Mouse (Mus musculus): ENCODE results near the gene Thrb. TPM values are rescaled to one million over a fixed set of nuclear protein-coding genes. Genes with fewer than 3 reads are reported as not detected.

Thrb gene
- polyA plus RNA-seq, 1 experiment from 2014 or later, result 2.9 TPM

GRCm38 (mm10) chr14:17852236-17852635 is 192.2 kb downstream of the Thrb start:
- no peak overlapping the region for H3K4me3 ChIP-seq (replicated peaks)
- no peak overlapping the region for H3K4me2 ChIP-seq
- no peaks in the 10 kb centered on the region for H3K9me3 ChIP-seq (replicated peaks)
- no peak overlapping the region for H3K9ac ChIP-seq
- no peaks in the 10 kb centered on the region for H3K36me3 ChIP-seq
- H3K4me1 ChIP-seq, result peaks cover 9% of the 10 kb centered on the region; the same call in 1 of the 2 replicates
- WGBS, result 80% methylated on average over 2 of the region's 2 CpGs
- no peak for ATAC-seq (replicated peaks; ENCODE audit: low FRiP score)
- H3K27ac ChIP-seq, result no peak overlapping the region
- H3K27me3 ChIP-seq, result no peaks in the 10 kb centered on the region

DNA sequence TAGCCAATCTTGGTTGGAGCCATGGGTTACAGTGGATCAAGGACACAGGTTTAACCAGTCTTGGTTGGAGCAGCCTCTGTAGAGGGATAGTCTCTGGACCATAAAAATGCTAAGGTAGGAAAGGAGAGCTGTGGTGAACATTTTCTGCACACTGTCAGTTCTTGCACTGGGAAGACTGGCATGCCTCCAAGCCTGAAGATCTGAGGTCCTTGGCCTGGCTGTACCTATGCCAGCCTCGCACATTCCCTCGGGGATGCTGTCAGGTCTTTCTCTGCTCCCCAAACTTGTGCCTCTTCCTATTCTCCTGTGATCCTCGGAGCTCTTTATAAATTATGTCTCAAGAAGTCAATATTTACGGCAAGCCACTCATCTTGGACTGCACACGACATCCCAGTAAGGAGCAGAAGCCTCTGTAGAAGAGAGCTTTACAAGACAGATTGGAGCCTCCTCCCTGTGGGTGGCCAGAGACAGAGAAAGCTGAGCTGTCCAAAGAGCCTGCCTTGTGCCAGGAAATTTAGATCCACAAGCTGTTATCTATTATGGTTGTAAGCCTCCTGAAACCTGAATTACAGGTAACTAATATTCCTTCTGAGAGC is 199.8 kb downstream of the Thrb start:
- Histone ChIP-seq H3K4me2 (no peak overlapping the region), H3K9me3 (replicated peaks) (no peaks in the 10 kb centered on the region), H3K4me1 (no peaks in the 10 kb centered on the region), H3K4me3 (replicated peaks) (no peak overlapping the region), H3K9ac (no peak overlapping the region), H3K36me3 (no peaks in the 10 kb centered on the region), H3K27me3 (no peaks in the 10 kb centered on the region), H3K27ac (no peak overlapping the region)
- ATAC-seq (replicated peaks; ENCODE audit: low FRiP score), result no peak
- 67% methylated on average over 5 of the region's 5 CpGs for WGBS

GRCm38 (mm10) chr14:17862651-17863050 is 202.6 kb downstream of the Thrb start:
- no peak overlapping the region for H3K27ac ChIP-seq
- 77% methylated on average over 3 of the region's 3 CpGs for WGBS
- ATAC-seq (replicated peaks; ENCODE audit: low FRiP score), result no peak
- no peak overlapping the region for H3K4me3 ChIP-seq (replicated peaks)
- no peaks in the 10 kb centered on the region for H3K4me1 ChIP-seq
- no peaks in the 10 kb centered on the region for H3K27me3 ChIP-seq
- no peak overlapping the region for H3K9ac ChIP-seq
- no peaks in the 10 kb centered on the region for H3K9me3 ChIP-seq (replicated peaks)
- H3K4me2 ChIP-seq, result no peak overlapping the region
- no peaks in the 10 kb centered on the region for H3K36me3 ChIP-seq

- Histone ChIP-seq H3K36me3 (no peaks in the 10 kb centered on the region), H3K9me3 (replicated peaks) (no peaks in the 10 kb centered on the region), H3K27ac (no peak overlapping the region), H3K4me2 (no peak overlapping the region), H3K27me3 (no peaks in the 10 kb centered on the region), H3K9ac (no peak overlapping the region), H3K4me3 (replicated peaks) (no peak overlapping the region), H3K4me1 (no peaks in the 10 kb centered on the region)
- no peak for ATAC-seq (replicated peaks; ENCODE audit: low FRiP score)
- 74% methylated on average over 6 of the region's 6 CpGs for WGBS
Observed at GRCm38 (mm10) chr14:17863701-17864320, 203.8 kb downstream of the Thrb start.

GRCm38 (mm10) chr14:17868326-17868725 is 208.3 kb downstream of the Thrb start:
- 66% methylated on average over 6 of the region's 6 CpGs for WGBS
- H3K9me3 ChIP-seq (replicated peaks), result no peaks in the 10 kb centered on the region

GRCm38 (mm10) chr14:17875946-17876345 is 215.9 kb downstream of the Thrb start:
- Histone ChIP-seq H3K4me1 (no peaks in the 10 kb centered on the region), H3K9ac (no peak overlapping the region), H3K36me3 (no peaks in the 10 kb centered on the region), H3K9me3 (replicated peaks) (no peaks in the 10 kb centered on the region), H3K4me2 (no peak overlapping the region), H3K4me3 (replicated peaks) (no peak overlapping the region), H3K27me3 (no peaks in the 10 kb centered on the region), H3K27ac (no peak overlapping the region)
- 46% methylated on average over 2 of the region's 2 CpGs for WGBS
- no peak for ATAC-seq (replicated peaks; ENCODE audit: low FRiP score)

More at GRCm38 (mm10) chr14:17868326-17868725, 208.3 kb downstream of the Thrb start:
- no peaks in the 10 kb centered on the region for H3K27me3 ChIP-seq
- no peaks in the 10 kb centered on the region for H3K36me3 ChIP-seq
- H3K4me1 ChIP-seq, result no peaks in the 10 kb centered on the region
- no peak for ATAC-seq (replicated peaks; ENCODE audit: low FRiP score)
- no peak overlapping the region for H3K4me2 ChIP-seq
- no peak overlapping the region for H3K4me3 ChIP-seq (replicated peaks)
- no peak overlapping the region for H3K9ac ChIP-seq
- H3K27ac ChIP-seq, result no peak overlapping the region

DNA sequence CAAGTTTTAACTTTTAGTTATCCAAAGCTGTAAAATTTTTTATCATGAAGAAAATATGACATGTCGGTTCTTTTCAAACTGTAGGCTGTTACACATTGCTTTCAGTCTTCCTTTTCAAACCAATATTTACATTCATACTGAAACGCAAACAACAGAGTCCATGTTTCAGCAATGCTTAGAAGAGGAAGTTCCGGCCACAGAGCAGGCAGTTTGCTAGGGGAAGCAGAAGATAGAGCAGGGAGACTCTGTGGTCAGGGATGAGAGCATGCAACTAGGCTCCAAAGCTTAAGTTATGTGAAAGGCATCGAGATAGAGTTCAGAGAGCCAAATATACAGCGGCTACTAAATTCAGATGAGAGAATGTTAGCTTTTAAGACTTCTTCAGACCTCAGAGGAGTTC is 219.4 kb downstream of the Thrb start:
- Histone ChIP-seq H3K4me2 (no peak overlapping the region), H3K9ac (no peak overlapping the region), H3K27me3 (no peaks in the 10 kb centered on the region), H3K9me3 (replicated peaks) (no peaks in the 10 kb centered on the region), H3K27ac (no peak overlapping the region), H3K4me3 (replicated peaks) (no peak overlapping the region), H3K36me3 (no peaks in the 10 kb centered on the region), H3K4me1 (no peaks in the 10 kb centered on the region)
- WGBS, result 88% methylated on average over 5 of the region's 5 CpGs
- ATAC-seq (replicated peaks; ENCODE audit: low FRiP score), result no peak

DNA sequence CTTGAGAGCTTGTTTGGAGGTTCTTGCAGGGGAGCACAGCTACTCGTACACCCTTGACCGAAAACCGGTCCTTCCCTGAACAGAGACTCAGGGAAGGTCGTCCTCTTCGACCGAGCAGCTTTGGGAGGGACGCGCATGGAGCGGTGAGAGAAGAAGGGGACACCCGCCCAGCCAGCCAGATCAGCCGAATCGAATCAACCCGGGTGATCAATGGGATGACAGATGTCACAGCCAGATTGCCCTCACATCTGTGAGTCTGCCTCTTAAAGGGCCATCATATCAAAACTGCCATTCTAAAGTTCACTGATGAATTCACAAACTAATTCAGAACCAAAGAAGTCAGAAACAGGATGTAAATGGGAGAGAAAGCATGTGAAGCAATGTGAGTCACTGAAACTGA is 224.8 kb downstream of the Thrb start:
- H3K27me3 ChIP-seq, result no peaks in the 10 kb centered on the region
- H3K27ac ChIP-seq, result no peak overlapping the region
- no peaks in the 10 kb centered on the region for H3K9me3 ChIP-seq (replicated peaks)
- H3K4me1 ChIP-seq, result no peaks in the 10 kb centered on the region
- no peak overlapping the region for H3K4me3 ChIP-seq (replicated peaks)
- no peak overlapping the region for H3K9ac ChIP-seq
- ATAC-seq (replicated peaks; ENCODE audit: low FRiP score), result no peak
- H3K4me2 ChIP-seq, result no peak overlapping the region
- 72% methylated on average over 13 of the region's 13 CpGs for WGBS
- H3K36me3 ChIP-seq, result no peaks in the 10 kb centered on the region

DNA sequence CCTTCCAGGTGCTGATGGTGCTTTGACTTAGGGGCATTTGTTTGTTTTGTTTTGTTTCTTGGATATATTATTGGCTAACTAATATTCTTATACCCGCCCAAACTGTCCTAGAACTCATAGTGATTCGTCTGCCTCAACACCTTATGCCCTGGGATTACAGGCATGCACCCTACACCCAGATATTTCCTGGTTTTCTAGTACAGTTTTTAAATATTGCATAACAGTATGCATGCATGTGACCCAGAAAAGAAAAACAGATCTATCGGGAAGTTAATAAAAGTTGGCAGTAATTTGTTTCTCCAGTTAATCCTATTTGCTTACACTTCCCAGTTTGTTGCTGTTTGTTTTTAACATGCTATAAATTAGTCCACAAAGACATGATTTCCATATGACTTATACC is 225.3 kb downstream of the Thrb start:
- Histone ChIP-seq H3K4me2 (no peak overlapping the region), H3K4me1 (no peaks in the 10 kb centered on the region), H3K36me3 (no peaks in the 10 kb centered on the region), H3K27ac (no peak overlapping the region), H3K9ac (no peak overlapping the region), H3K27me3 (no peaks in the 10 kb centered on the region), H3K4me3 (replicated peaks) (no peak overlapping the region), H3K9me3 (replicated peaks) (no peaks in the 10 kb centered on the region)
- WGBS, result 83% methylated on average over 3 of the region's 3 CpGs
- no peak for ATAC-seq (replicated peaks; ENCODE audit: low FRiP score)

DNA sequence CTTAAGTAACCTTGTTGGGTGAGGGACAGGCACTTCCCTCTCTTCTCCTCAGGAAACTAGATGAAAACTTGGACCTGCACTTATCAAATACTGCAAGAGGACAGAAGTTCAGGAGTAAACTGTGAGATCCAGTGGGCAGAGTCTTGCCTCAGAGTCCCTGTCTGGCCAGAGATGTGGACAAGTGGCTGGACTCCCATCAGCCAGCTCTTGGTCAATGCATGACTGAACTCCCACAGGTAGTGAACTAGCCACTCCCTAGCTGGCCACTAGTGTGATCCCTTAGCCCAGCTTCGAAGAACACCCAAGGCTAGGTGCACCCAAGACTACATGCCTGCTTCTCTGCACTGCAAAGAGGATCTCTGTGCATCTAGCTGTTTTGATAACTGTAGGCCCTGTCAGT is 234.7 kb downstream of the Thrb start:
- no peaks in the 10 kb centered on the region for H3K4me1 ChIP-seq
- no peak overlapping the region for H3K4me3 ChIP-seq (replicated peaks)
- H3K27me3 ChIP-seq, result no peaks in the 10 kb centered on the region
- WGBS, result 88% methylated on average over 1 of the region's 1 CpGs
- no peaks in the 10 kb centered on the region for H3K9me3 ChIP-seq (replicated peaks)
- no peak overlapping the region for H3K4me2 ChIP-seq
- H3K27ac ChIP-seq, result no peak overlapping the region
- H3K36me3 ChIP-seq, result no peaks in the 10 kb centered on the region
- ATAC-seq (replicated peaks; ENCODE audit: low FRiP score), result no peak
- no peak overlapping the region for H3K9ac ChIP-seq

DNA sequence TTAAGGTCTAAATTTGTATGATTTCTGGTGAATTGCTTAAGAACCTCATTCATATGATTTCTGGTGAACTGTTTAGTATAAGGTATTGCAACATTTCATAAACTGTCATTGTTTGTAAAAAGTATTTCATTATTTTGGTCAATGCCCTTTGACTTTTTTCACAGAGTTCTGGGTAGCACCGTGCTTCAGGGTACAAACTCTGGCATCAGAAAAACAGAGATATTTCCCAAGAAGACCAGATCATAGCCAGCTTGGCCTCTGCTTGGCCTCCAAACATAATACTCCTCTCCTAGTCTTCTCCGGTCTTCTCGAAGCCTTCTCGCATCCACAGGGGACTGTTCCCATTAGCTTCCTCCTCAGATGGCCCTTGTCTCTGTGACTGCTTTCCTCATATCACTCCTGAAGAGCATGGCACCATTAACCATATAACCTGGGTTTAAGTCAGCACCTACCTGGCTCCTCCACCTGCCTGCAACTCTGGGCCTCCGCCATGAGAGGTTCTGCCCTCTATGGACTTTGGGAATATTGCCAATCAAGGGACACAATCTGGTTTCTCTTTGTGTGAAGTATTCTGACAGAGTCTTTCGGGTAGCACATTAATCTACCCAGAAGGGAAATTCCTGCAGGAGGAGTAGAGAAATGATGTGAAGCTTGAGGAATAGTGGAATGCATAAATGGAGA is 239.8 kb downstream of the Thrb start:
- Histone ChIP-seq H3K9ac (no peak overlapping the region), H3K27ac (no peak overlapping the region), H3K27me3 (no peaks in the 10 kb centered on the region), H3K36me3 (no peaks in the 10 kb centered on the region), H3K4me3 (replicated peaks) (no peak overlapping the region), H3K9me3 (replicated peaks) (no peaks in the 10 kb centered on the region), H3K4me2 (no peak overlapping the region), H3K4me1 (no peaks in the 10 kb centered on the region)
- 89% methylated on average over 6 of the region's 6 CpGs for WGBS
- no peak for ATAC-seq (replicated peaks; ENCODE audit: low FRiP score)

DNA sequence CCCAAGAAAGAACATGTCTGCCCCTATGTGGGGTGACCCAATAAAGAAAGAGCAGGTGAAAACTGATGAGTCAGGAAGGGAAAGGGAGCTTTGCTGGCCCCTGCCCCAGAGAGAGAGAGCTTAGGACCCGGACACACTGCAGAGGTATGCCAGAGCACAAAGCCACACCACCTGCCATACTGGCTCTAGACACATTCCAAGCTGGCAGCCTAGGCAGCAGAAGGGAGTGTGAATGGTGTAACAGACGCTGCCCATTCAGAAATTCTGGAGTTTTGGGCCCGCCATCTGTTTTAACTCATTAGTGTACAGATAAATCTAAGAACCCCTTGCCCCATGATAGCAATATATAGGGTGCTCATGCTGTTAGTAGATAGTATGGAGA is 240.3 kb downstream of the Thrb start:
- Histone ChIP-seq H3K4me1 (no peaks in the 10 kb centered on the region), H3K36me3 (no peaks in the 10 kb centered on the region), H3K27me3 (no peaks in the 10 kb centered on the region), H3K27ac (no peak overlapping the region), H3K9me3 (replicated peaks) (no peaks in the 10 kb centered on the region), H3K4me3 (replicated peaks) (no peak overlapping the region), H3K4me2 (no peak overlapping the region), H3K9ac (no peak overlapping the region)
- 80% methylated on average over 3 of the region's 3 CpGs for WGBS
- ATAC-seq (replicated peaks; ENCODE audit: low FRiP score), result no peak
